Mouse (Mus musculus): ENCODE data around the gene Morc2a.

Morc2a gene

GRCm38 (mm10) chr11:3733933-3734636 lies 85.1 kb downstream of the Morc2a start:
- no peak for DNase-seq (ENCODE audit: low read depth, low spot score)

- DNase-seq (ENCODE audit: low read depth, low spot score), result no peak
Observed at GRCm38 (mm10) chr11:3735715-3736114, 86.7 kb downstream of the Morc2a start.

GRCm38 (mm10) chr11:3738778-3739177 lies 89.8 kb downstream of the Morc2a start:
- DNase-seq (ENCODE audit: low read depth, low spot score), result no peak

Data from retina, adult 2 months (tissue).